Mouse (Mus musculus): Measurements from ENCODE around the gene Mmp25.

Mmp25 gene

GRCm38 (mm10) chr17:23664556-23665021 is 19.5 kb upstream of the Mmp25 start:
- DNase-seq (ENCODE audit: low spot score in 2 of 2) = no peak

- no peak for DNase-seq (ENCODE audit: low spot score in 2 of 2)
These were observed 16.4 kb upstream of the Mmp25 start for GRCm38 (mm10) chr17:23661526-23661925.

GRCm38 (mm10) chr17:23660876-23661200 is 15.8 kb upstream of the Mmp25 start:
- DNase-seq (ENCODE audit: low spot score in 2 of 2) = no peak

GRCm38 (mm10) chr17:23660117-23660875 is 15.2 kb upstream of the Mmp25 start, which contains the start of gene Bicdl2:
Bicdl2 (plus strand) TSS chr17:23660506.
- no peak for DNase-seq (ENCODE audit: low spot score in 2 of 2)

- no peak for DNase-seq (ENCODE audit: low spot score in 2 of 2)
These were observed 13.4 kb upstream of the Mmp25 start for GRCm38 (mm10) chr17:23658450-23658849.

GRCm38 (mm10) chr17:23654410-23654809 is 9.3 kb upstream of the Mmp25 start:
- DNase-seq (ENCODE audit: low spot score in 2 of 2) = no peak

- DNase-seq (ENCODE audit: low spot score in 2 of 2) = no peak
These were observed 8.9 kb upstream of the Mmp25 start for GRCm38 (mm10) chr17:23654001-23654400.

- no peak for DNase-seq (ENCODE audit: low spot score in 2 of 2)
These were observed 8.2 kb upstream of the Mmp25 start for GRCm38 (mm10) chr17:23653324-23653723.

GRCm38 (mm10) chr17:23651363-23651762 is 6.3 kb upstream of the Mmp25 start:
- no peak for DNase-seq (ENCODE audit: low spot score in 2 of 2)

GRCm38 (mm10) chr17:23645894-23646293 is 817 bp upstream of the Mmp25 start:
- DNase-seq (ENCODE audit: low spot score in 2 of 2) = no peak

- no peak for DNase-seq (ENCODE audit: low spot score in 2 of 2)
These were observed 13.8 kb downstream of the Mmp25 start for GRCm38 (mm10) chr17:23631241-23631640.

GRCm38 (mm10) chr17:23630195-23631020 is 14.7 kb downstream of the Mmp25 start:
- DNase-seq (ENCODE audit: low spot score in 2 of 2) = peak; percentile 70 to 82

- DNase-seq (ENCODE audit: low spot score in 2 of 2) = no peak
These were observed 17.3 kb downstream of the Mmp25 start for GRCm38 (mm10) chr17:23627813-23628212.

GRCm38 (mm10) chr17:23620351-23620750 is 24.7 kb downstream of the Mmp25 start:
- DNase-seq (ENCODE audit: low spot score in 2 of 2) = no peak

GRCm38 (mm10) chr17:23617087-23617486 is 28.0 kb downstream of the Mmp25 start:
- DNase-seq (ENCODE audit: low spot score in 2 of 2) = no peak

GRCm38 (mm10) chr17:23610361-23610800 is 34.7 kb downstream of the Mmp25 start:
- DNase-seq (ENCODE audit: low spot score in 2 of 2) = peak in 1 of 2 experiments; percentile 54

GRCm38 (mm10) chr17:23609612-23610011 is 35.5 kb downstream of the Mmp25 start:
- peak in 1 of 2 experiments; percentile 68 for DNase-seq (ENCODE audit: low spot score in 2 of 2)

GRCm38 (mm10) chr17:23605220-23605619 is 39.9 kb downstream of the Mmp25 start:
- DNase-seq (ENCODE audit: low spot score in 2 of 2) = no peak

- DNase-seq (ENCODE audit: low spot score in 2 of 2) = no peak
These were observed 40.7 kb downstream of the Mmp25 start for GRCm38 (mm10) chr17:23604394-23604793.

GRCm38 (mm10) chr17:23603542-23603941 is 41.5 kb downstream of the Mmp25 start:
- no peak for DNase-seq (ENCODE audit: low spot score in 2 of 2)

- no peak for DNase-seq (ENCODE audit: low spot score in 2 of 2)
These were observed 42.0 kb downstream of the Mmp25 start for GRCm38 (mm10) chr17:23603077-23603476.

GRCm38 (mm10) chr17:23601836-23602585 is 43.1 kb downstream of the Mmp25 start:
- no peak for DNase-seq (ENCODE audit: low spot score in 2 of 2)
